Mouse (Mus musculus) lung, embryonic 14.5 days (tissue): Measurements from ENCODE around the gene Atpif1. TPM values are rescaled to one million over a fixed set of nuclear protein-coding genes. Genes with fewer than 3 reads are reported as not detected.

Experiments
- ATAC-seq: fragments of 200-750 bp; cut with Nextera tagmentation; 2 replicates; pipeline ENCODE4 v1.8.0; 2017; ENCODE audit warnings: mild to moderate bottlenecking, moderate TSS enrichment, moderate library complexity; ENCODE audit not compliant: insufficient read depth
- DNase-seq: peaks from one replicate; pipeline ENCODE4 v3.0.0-alpha.2; 2015
- H3K27ac ChIP-seq: fragments of 300-500 bp; sonication (generic); 2 replicates; pipeline ENCODE4 v1.5.1; 2014; ENCODE audit warnings: low read depth, mild to moderate bottlenecking, moderate library complexity
- H3K27me3 ChIP-seq: fragments of 300-500 bp; sonication (generic); 2 replicates; pipeline ENCODE4 v1.6.1; 2014; ENCODE audit warnings: low read length, control low read depth; ENCODE audit not compliant: insufficient read depth
- H3K36me3 ChIP-seq: fragments of 300-500 bp; sonication (generic); 2 replicates; pipeline ENCODE4 v1.6.1; 2014; ENCODE audit warnings: control low read depth; ENCODE audit not compliant: insufficient read depth
- H3K4me1 ChIP-seq: fragments of 300-500 bp; sonication (generic); 2 replicates; pipeline ENCODE4 v1.6.1; 2014; ENCODE audit warnings: antibody characterized with exemption, control low read depth; ENCODE audit not compliant: insufficient read depth
- H3K4me2 ChIP-seq: fragments of 300-500 bp; sonication (generic); 2 replicates; pipeline ENCODE4 v1.6.1; 2014; ENCODE audit warnings: mild to moderate bottlenecking
- H3K4me3 ChIP-seq: fragments of 300-500 bp; sonication (generic); 2 replicates; pipeline ENCODE4 v1.5.1; 2014; ENCODE audit warnings: low read depth, low read length
- H3K9ac ChIP-seq: fragments of 300-500 bp; sonication (generic); 2 replicates; pipeline ENCODE4 v1.6.1; 2014
- H3K9me3 ChIP-seq: fragments of 300-500 bp; sonication (generic); 2 replicates; pipeline ENCODE4 v1.6.1; 2016; ENCODE audit warnings: low read depth, low read length, control low read depth
- CTCF ChIP-seq: IDR thresholded peaks from 2 replicates; pipeline ENCODE4 v1.5.1; 2016; ENCODE audit warnings: antibody characterized with exemption, low read depth
- WGBS: fragments of 180-500 bp; shearing (Covaris S2); extraction: QIAGEN DNeasy Blood & Tissue Kit; methylation state at CpG from one replicate; pipeline ENCODE4 v1.1.7; 2014; 5-methylcytosine and 5-hydroxymethylcytosine counted together
- polyA plus RNA-seq: library from polyadenylated mRNA; unstranded; fragments of >200 nt; fragmentation: Nextera tagmentation; extraction: Ambion mirVana; gene quantifications from 2 replicates; pipeline ENCODE4 v1.2.1, GENCODE M21; 2014

Atpif1 gene
- polyA plus RNA-seq, 1 experiment from 2014 or later: 1,179 TPM

GRCm38 (mm10) chr4:132506250-132506649 is 27.2 kb downstream of the Atpif1 start:
- H3K4me1 ChIP-seq: peaks cover 5% of the 10 kb centered on the region
- no peak overlapping the region for H3K4me2 ChIP-seq
- 75% methylated on average over 6 of the region's 6 CpGs for WGBS
- no peak overlapping the region for H3K27ac ChIP-seq
- ATAC-seq (no peak), DNase-seq (no peak)
- no peaks in the 10 kb centered on the region for H3K27me3 ChIP-seq
- no peaks in the 10 kb centered on the region for H3K9me3 ChIP-seq
- H3K4me3 ChIP-seq: no peak overlapping the region
- TF ChIP-seq CTCF: no peak
- H3K36me3 ChIP-seq: no peaks in the 10 kb centered on the region
- H3K9ac ChIP-seq: no peak overlapping the region

DNA sequence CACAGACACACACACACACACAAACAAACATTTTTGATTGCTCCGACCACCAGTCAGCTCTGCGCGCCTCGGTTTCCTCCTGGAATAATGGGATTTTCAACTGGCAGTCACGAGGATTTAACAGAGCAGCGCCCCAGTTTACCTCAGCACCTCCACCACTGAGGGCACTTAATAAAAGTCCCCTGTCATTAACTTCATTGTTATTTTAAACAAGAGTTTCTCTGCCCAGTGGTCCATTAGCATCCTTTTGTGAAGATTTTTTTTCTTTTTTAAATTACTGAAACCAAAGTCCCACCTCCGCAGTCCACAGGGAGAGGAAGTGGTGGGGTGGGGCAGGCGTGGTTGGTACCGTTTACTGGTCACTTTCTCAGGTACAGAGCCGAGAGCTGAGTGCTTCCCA is 27.7 kb downstream of the Atpif1 start:
- Histone ChIP-seq H3K27me3 (no peaks in the 10 kb centered on the region), H3K27ac (no peak overlapping the region), H3K4me1 (peaks cover 5% of the 10 kb centered on the region), H3K4me2 (no peak overlapping the region), H3K4me3 (no peak overlapping the region), H3K9ac (no peak overlapping the region), H3K9me3 (no peaks in the 10 kb centered on the region), H3K36me3 (no peaks in the 10 kb centered on the region)
- DNase-seq: no peak
- ATAC-seq: no peak
- 64% methylated on average over 10 of the region's 10 CpGs for WGBS
- TF ChIP-seq CTCF: no peak

- Histone ChIP-seq H3K4me2 (no peak overlapping the region), H3K36me3 (no peaks in the 10 kb centered on the region), H3K27me3 (no peaks in the 10 kb centered on the region), H3K4me3 (no peak overlapping the region), H3K9ac (no peak overlapping the region), H3K9me3 (no peaks in the 10 kb centered on the region), H3K4me1 (peaks cover 5% of the 10 kb centered on the region), H3K27ac (no peak overlapping the region)
- ATAC-seq (no peak), DNase-seq (no peak)
- TF ChIP-seq CTCF: no peak
- 57% methylated on average over 6 of the region's 6 CpGs for WGBS
Measured at GRCm38 (mm10) chr4:132505034-132505738, 28.3 kb downstream of the Atpif1 start.

- Histone ChIP-seq H3K36me3 (peaks cover 12% of the 10 kb centered on the region), H3K27ac (no peak overlapping the region), H3K4me2 (no peak overlapping the region), H3K4me3 (no peak overlapping the region), H3K4me1 (no peaks in the 10 kb centered on the region; the same call in 1 of the 2 replicates), H3K9ac (no peak overlapping the region), H3K27me3 (no peaks in the 10 kb centered on the region), H3K9me3 (no peaks in the 10 kb centered on the region)
- 72% methylated on average over 11 of the region's 11 CpGs for WGBS
- ATAC-seq (no peak), DNase-seq (no peak)
- no peak for TF ChIP-seq CTCF
Measured at GRCm38 (mm10) chr4:132503344-132503743, 30.1 kb downstream of the Atpif1 start.

DNA sequence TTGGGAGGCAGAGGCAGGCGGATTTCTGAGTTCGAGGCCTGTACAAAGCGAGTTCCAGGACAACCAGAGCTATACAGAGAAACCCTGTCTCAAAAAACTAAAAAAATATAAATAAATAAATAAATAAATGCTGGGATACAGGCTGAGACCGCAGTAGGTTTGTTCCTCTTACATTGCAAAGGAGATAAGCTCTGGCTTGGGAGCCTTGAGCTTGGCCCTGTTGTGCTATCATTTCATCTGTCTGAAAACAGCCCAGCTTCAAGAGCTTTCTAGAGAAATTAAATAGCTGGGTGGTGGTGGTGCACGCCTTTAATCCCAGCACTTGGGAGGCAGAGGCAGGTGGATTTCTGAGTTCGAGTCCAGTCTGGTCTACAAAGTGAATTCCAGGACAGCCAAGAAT is 31.8 kb downstream of the Atpif1 start:
- Histone ChIP-seq H3K27ac (no peak overlapping the region), H3K9ac (no peak overlapping the region), H3K9me3 (no peaks in the 10 kb centered on the region), H3K4me2 (no peak overlapping the region), H3K27me3 (no peaks in the 10 kb centered on the region), H3K36me3 (peaks cover 29% of the 10 kb centered on the region), H3K4me1 (no peaks in the 10 kb centered on the region), H3K4me3 (no peak overlapping the region)
- no peak for ATAC-seq
- TF ChIP-seq CTCF: no peak
- 93% methylated on average over 6 of the region's 6 CpGs for WGBS
- DNase-seq: no peak

DNA sequence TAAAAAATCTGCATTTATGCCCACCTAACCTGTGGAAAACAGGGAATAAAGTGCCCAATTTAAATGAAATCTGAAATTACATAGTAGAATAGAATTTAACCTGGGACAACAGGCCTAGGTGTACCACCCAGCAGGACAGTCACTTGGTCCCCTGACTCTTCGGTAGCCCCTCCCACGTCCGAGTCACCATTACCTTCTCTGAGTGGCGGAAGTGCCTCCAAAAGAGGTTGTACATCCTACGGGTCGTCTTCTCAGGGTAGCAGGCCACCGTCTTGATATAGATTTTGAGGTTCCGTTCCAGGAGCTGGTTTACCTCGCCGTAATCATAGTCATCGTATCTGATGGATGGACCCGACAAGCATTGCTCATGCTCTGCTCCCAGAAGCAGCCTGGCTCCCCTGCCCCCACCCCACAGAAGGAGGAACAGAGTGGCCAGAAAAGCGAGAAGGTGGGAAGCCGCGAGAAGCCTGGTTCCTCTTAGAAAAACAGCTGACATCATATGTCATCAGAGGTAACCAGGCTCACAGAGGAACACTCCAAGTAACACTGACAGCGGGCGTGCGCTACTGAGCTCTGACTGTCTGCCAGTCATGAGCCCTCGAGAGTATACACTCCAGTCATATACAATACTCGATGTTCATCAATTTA is 39.1 kb downstream of the Atpif1 start:
- no peaks in the 10 kb centered on the region for H3K4me1 ChIP-seq
- DNase-seq (no peak), ATAC-seq (no peak)
- no peak overlapping the region for H3K9ac ChIP-seq
- H3K36me3 ChIP-seq: peaks cover 56% of the 10 kb centered on the region
- no peaks in the 10 kb centered on the region for H3K27me3 ChIP-seq
- 81% methylated on average over 20 of the region's 20 CpGs for WGBS
- H3K9me3 ChIP-seq: no peaks in the 10 kb centered on the region
- TF ChIP-seq CTCF: no peak
- no peak overlapping the region for H3K4me3 ChIP-seq
- H3K27ac ChIP-seq: no peak overlapping the region
- H3K4me2 ChIP-seq: no peak overlapping the region

GRCm38 (mm10) chr4:132492178-132493060 is 41.0 kb downstream of the Atpif1 start:
- Histone ChIP-seq H3K9ac (no peak overlapping the region), H3K27me3 (no peaks in the 10 kb centered on the region), H3K27ac (no peak overlapping the region), H3K36me3 (peaks cover 36% of the 10 kb centered on the region), H3K4me3 (no peak overlapping the region), H3K4me2 (no peak overlapping the region), H3K4me1 (no peaks in the 10 kb centered on the region), H3K9me3 (no peaks in the 10 kb centered on the region)
- DNase-seq (peak; percentile 67), ATAC-seq (peak; percentile 28; the same call in 1 of the 2 replicates)
- TF ChIP-seq CTCF: no peak
- 53% methylated on average over 10 of the region's 10 CpGs for WGBS
